Mouse (Mus musculus): ENCODE results near the gene Nrxn1. TPM values are rescaled to one million over a fixed set of nuclear protein-coding genes. Genes with fewer than 3 reads are reported as not detected.

The Nrxn1 gene
- total and polyA plus RNA-seq, 3 experiments: not detected

GRCm38 (mm10) chr17:90773233-90773632 lies 319.6 kb downstream of the Nrxn1 start:
- TF ChIP-seq ZKSCAN1 (IDR thresholded peaks at IDR 0.05; ENCODE audit: borderline replicate concordance, low read depth, low read length) (no peak), CTCF (conservative IDR thresholded peaks at IDR 0.05 in 1 of 2, IDR thresholded peaks at IDR 0.05 in 1 of 2; ENCODE audit: low read depth in 2 of 2, low read length in 2 of 2) (peak in 1 of 2 experiments; percentile 38; a peak in 2 of 4 replicates)
- dilution Hi-C loops (cut with MboI; ENCODE audit: extremely low pct_ligation_motif_present, extremely low pct_unique_long_range_greater_than_20kb, low sequenced_read_pairs): no loop called here

GRCm38 (mm10) chr17:90768216-90768615 lies 324.7 kb downstream of the Nrxn1 start:
- Histone ChIP-seq H3K79me2 (replicated peaks; ENCODE audit: control insufficient read depth, extremely low read depth, insufficient read depth, poor library complexity, severe bottlenecking) (no peaks in the 10 kb centered on the region), H3K9me3 (replicated peaks; ENCODE audit: low read length) (peaks cover 29% of the 10 kb centered on the region), H3K9ac (ENCODE audit: insufficient read depth, low read depth) (no peak overlapping the region), H3K27ac (ENCODE audit: insufficient read depth, low read depth) (no peak overlapping the region), H3K4me3 (replicated peaks in 1 of 3; ENCODE audit: low read depth in 2 of 3, low read length in 2 of 3, poor library complexity in 1 of 3) (no peak overlapping the region), H3K27me3 (replicated peaks) (no peaks in the 10 kb centered on the region), H3K4me2 (ENCODE audit: insufficient read depth, low read depth, poor library complexity, severe bottlenecking) (no peak overlapping the region), H3K36me3 (replicated peaks in 1 of 2; ENCODE audit: control insufficient read depth in 1 of 2, insufficient read depth in 1 of 2, low read length in 1 of 2) (no peaks in the 10 kb centered on the region), H3K4me1 (ENCODE audit: control insufficient read depth in 1 of 2, insufficient read depth in 2 of 2) (no peaks in the 10 kb centered on the region)
- no peak for DNase-seq (ENCODE audit: extremely low read depth)
- TF ChIP-seq SIN3A (IDR thresholded peaks at IDR 0.05; ENCODE audit: low read length) (no peak), PAX5 (IDR thresholded peaks at IDR 0.05; ENCODE audit: low read length) (no peak), POLR2AphosphoS2 (IDR thresholded peaks at IDR 0.05; ENCODE audit: low read depth, low read length) (no peak), ZMIZ1 (IDR thresholded peaks at IDR 0.05; ENCODE audit: low read depth, low read length) (no peak), POLR2A (IDR thresholded peaks at IDR 0.05; ENCODE audit: low read depth, low read length) (no peak), BHLHE40 (IDR thresholded peaks at IDR 0.05; ENCODE audit: low read depth, low read length) (no peak), MXI1 (IDR thresholded peaks at IDR 0.05; ENCODE audit: low read depth, low read length) (no peak)
- dilution Hi-C loops (cut with MboI; ENCODE audit: extremely low pct_ligation_motif_present, extremely low pct_unique_long_range_greater_than_20kb, low sequenced_read_pairs): no loop called here
- in situ Hi-C loops (cut with MboI; ENCODE audit: low pct_ligation_motif_present, low pct_unique_long_range_greater_than_20kb, low sequenced_read_pairs): no loop called here

More at GRCm38 (mm10) chr17:90773233-90773632, 319.6 kb downstream of the Nrxn1 start:
- Histone ChIP-seq H3K4me2 (ENCODE audit: insufficient read depth, low read depth, poor library complexity, severe bottlenecking) (no peak overlapping the region), H3K4me1 (ENCODE audit: control insufficient read depth in 1 of 2, insufficient read depth in 2 of 2) (no peaks in the 10 kb centered on the region), H3K36me3 (replicated peaks in 1 of 2; ENCODE audit: control insufficient read depth in 1 of 2, insufficient read depth in 1 of 2, low read length in 1 of 2) (no peaks in the 10 kb centered on the region), H3K27ac (ENCODE audit: insufficient read depth, low read depth) (no peak overlapping the region), H3K9ac (ENCODE audit: insufficient read depth, low read depth) (no peak overlapping the region), H3K79me2 (replicated peaks; ENCODE audit: control insufficient read depth, extremely low read depth, insufficient read depth, poor library complexity, severe bottlenecking) (no peaks in the 10 kb centered on the region), H3K27me3 (replicated peaks) (no peaks in the 10 kb centered on the region), H3K4me3 (replicated peaks in 1 of 3; ENCODE audit: low read depth in 2 of 3, low read length in 2 of 3, poor library complexity in 1 of 3) (no peak overlapping the region), H3K9me3 (replicated peaks; ENCODE audit: low read length) (peaks cover 23% of the 10 kb centered on the region)
- DNase-seq (ENCODE audit: extremely low read depth): no peak
- in situ Hi-C loops (cut with MboI; ENCODE audit: low pct_ligation_motif_present, low pct_unique_long_range_greater_than_20kb, low sequenced_read_pairs): no loop called here

GRCm38 (mm10) chr17:90727124-90727523 lies 365.7 kb downstream of the Nrxn1 start:
- H3K4me3 ChIP-seq (replicated peaks in 1 of 3; ENCODE audit: low read depth in 2 of 3, low read length in 2 of 3, poor library complexity in 1 of 3): no peak overlapping the region
- dilution Hi-C loops (cut with MboI; ENCODE audit: extremely low pct_ligation_motif_present, extremely low pct_unique_long_range_greater_than_20kb, low sequenced_read_pairs) (no loop called here), in situ Hi-C loops (cut with MboI; ENCODE audit: low pct_ligation_motif_present, low pct_unique_long_range_greater_than_20kb, low sequenced_read_pairs) (no loop called here)
- H3K27me3 ChIP-seq (replicated peaks): no peaks in the 10 kb centered on the region
- no peak for TF ChIP-seq UBTF (IDR thresholded peaks at IDR 0.05; ENCODE audit: low read depth, low read length)
- no peak for TF ChIP-seq SMC3 (IDR thresholded peaks at IDR 0.05; ENCODE audit: low read depth, low read length)
- no peak for TF ChIP-seq ZMIZ1 (IDR thresholded peaks at IDR 0.05; ENCODE audit: low read depth, low read length)
- no peak for TF ChIP-seq NELFE (IDR thresholded peaks at IDR 0.05; ENCODE audit: low read depth, low read length)
- no peak for TF ChIP-seq ZC3H11A (IDR thresholded peaks at IDR 0.05; ENCODE audit: low read depth, low read length)
- TF ChIP-seq POLR2A (IDR thresholded peaks at IDR 0.05; ENCODE audit: low read depth, low read length): no peak
- no peak for TF ChIP-seq RCOR1 (conservative IDR thresholded peaks at IDR 0.05; ENCODE audit: low read depth, low read length)
- no peak for TF ChIP-seq EP300 (IDR thresholded peaks at IDR 0.05; ENCODE audit: low read length)
- no peak for TF ChIP-seq ZNF384 (IDR thresholded peaks at IDR 0.05; ENCODE audit: low read depth, low read length)
- no peak for TF ChIP-seq ETS1 (conservative IDR thresholded peaks at IDR 0.05; ENCODE audit: low read depth, low read length)
- no peak for TF ChIP-seq ELF1 (IDR thresholded peaks at IDR 0.05; ENCODE audit: low read depth, low read length)
- no peak for TF ChIP-seq KAT2A (IDR thresholded peaks at IDR 0.05; ENCODE audit: insufficient replicate concordance, low read length)
- H3K27ac ChIP-seq (ENCODE audit: insufficient read depth, low read depth): no peak overlapping the region
- no peaks in the 10 kb centered on the region for H3K36me3 ChIP-seq (replicated peaks in 1 of 2; ENCODE audit: control insufficient read depth in 1 of 2, insufficient read depth in 1 of 2, low read length in 1 of 2)
- H3K4me1 ChIP-seq (ENCODE audit: control insufficient read depth in 1 of 2, insufficient read depth in 2 of 2): no peaks in the 10 kb centered on the region
- no peak overlapping the region for H3K9ac ChIP-seq (ENCODE audit: insufficient read depth, low read depth)
- H3K9me3 ChIP-seq (replicated peaks; ENCODE audit: low read length): peaks cover 21% of the 10 kb centered on the region
- no peak overlapping the region for H3K4me2 ChIP-seq (ENCODE audit: insufficient read depth, low read depth, poor library complexity, severe bottlenecking)
- no peaks in the 10 kb centered on the region for H3K79me2 ChIP-seq (replicated peaks; ENCODE audit: control insufficient read depth, extremely low read depth, insufficient read depth, poor library complexity, severe bottlenecking)
- DNase-seq (ENCODE audit: extremely low read depth): no peak
